Mouse (Mus musculus): ENCODE results near the gene Psg21. TPM values are rescaled to one million over a fixed set of nuclear protein-coding genes. Genes with fewer than 3 reads are reported as not detected.
"Not testable (repeated sequence)": the region's sequence is repeated elsewhere in the genome, so short reads cannot be mapped to it uniquely, and the experiment has no call there.

Gene Psg21
- polyA plus RNA-seq (2015; fragmentation: Nextera tagmentation; extraction: Ambion mirVana): not detected in 2 replicates

DNA sequence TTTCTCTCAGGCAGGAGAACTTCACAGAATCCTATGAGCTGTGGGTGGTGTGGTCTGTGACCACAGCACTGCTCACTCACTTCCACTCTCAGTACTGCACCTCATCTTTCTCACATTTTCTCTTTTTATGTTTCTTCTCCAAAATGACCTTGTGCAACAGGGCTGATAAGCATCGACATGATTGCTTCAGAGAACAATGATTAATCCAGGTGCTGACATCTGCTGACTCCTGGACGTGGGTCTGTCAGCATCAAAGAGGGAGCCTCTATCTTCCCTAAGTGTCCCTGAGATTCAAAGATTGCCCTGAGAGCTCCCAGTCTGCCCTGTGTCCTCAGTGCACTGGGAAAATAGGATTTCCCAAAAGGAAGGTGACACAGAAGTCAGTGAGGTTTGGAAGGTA is at the start of gene Psg21:
Gene Psg21 (minus strand): TSS at position 101 of the 400 bp plus-strand sequence.
- H3K9me3 ChIP-seq; H3K9ac ChIP-seq; H3K36me3 ChIP-seq; H3K4me2 ChIP-seq; ATAC-seq (ENCODE audit: borderline replicate concordance, extremely low read depth, low FRiP score, low TSS enrichment); H3K27me3 ChIP-seq; H3K4me3 ChIP-seq; H3K27ac ChIP-seq; H3K4me1 ChIP-seq: not testable (repeated sequence)
- WGBS: 19% methylated on average over 2 of the region's 2 CpGs

DNA sequence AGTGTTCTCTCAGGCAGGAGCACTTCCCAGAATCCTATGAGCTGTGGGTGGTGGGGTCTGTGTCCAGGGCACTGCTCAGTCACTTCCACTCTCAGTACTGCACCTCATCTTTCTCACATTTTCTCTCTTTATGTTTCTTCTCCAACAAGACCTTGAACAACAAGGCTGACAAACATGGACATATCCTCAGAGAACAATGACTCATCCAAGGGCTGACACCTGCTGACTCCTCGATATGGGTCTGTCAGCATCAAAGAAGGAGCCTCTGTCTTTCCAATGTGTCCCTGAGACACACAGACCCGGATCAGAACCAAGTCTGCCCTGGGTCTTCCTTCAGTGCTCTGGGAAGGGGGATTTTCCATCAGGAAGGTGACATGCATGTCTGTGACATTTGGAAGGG is 29.6 kb upstream of the Psg21 start, which contains the start of gene Psg20:
Gene Psg20 (minus strand): TSS at position 101 of the 400 bp plus-strand sequence.
- H3K9me3 ChIP-seq: no peaks in the 10 kb centered on the region
- no peak within 1 kb of the TSS for H3K4me2 ChIP-seq
- H3K36me3 ChIP-seq: no peaks in the 10 kb centered on the region
- 67% methylated on average over 2 of the region's 2 CpGs for WGBS
- no peak within 1 kb of the TSS for H3K9ac ChIP-seq
- H3K4me1 ChIP-seq: no peaks in the 10 kb centered on the region
- no peak within 1 kb of the TSS for H3K4me3 ChIP-seq
- no peaks in the 10 kb centered on the region for H3K27me3 ChIP-seq
- ATAC-seq (ENCODE audit: borderline replicate concordance, extremely low read depth, low FRiP score, low TSS enrichment): no peak
- H3K27ac ChIP-seq: no peak within 1 kb of the TSS

DNA sequence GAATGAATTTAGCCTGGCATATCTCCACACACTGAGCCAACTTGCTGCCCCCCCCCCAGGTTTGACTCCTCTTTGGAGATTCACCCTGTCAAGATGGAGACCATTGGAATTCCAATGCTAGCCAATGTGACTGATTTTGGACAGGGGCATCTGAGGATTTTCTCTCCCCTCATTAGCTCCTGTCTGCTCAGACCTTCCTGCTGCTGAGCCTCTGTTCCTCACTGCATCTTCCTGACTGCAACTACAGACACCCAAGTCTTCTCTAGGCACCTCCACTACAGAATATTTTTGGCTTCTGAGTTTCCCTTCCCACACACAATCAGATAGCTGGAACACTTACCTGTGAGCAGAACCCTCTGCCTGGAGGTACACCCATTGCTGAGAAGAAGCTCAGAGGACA is 29.1 kb upstream of the Psg21 start:
- Histone ChIP-seq H3K27me3 (no peaks in the 10 kb centered on the region), H3K36me3 (no peaks in the 10 kb centered on the region), H3K27ac (no peak overlapping the region), H3K4me3 (no peak overlapping the region), H3K4me1 (no peaks in the 10 kb centered on the region), H3K9me3 (no peaks in the 10 kb centered on the region), H3K9ac (no peak overlapping the region), H3K4me2 (no peak overlapping the region)
- no peak for ATAC-seq (ENCODE audit: borderline replicate concordance, extremely low read depth, low FRiP score, low TSS enrichment)

DNA sequence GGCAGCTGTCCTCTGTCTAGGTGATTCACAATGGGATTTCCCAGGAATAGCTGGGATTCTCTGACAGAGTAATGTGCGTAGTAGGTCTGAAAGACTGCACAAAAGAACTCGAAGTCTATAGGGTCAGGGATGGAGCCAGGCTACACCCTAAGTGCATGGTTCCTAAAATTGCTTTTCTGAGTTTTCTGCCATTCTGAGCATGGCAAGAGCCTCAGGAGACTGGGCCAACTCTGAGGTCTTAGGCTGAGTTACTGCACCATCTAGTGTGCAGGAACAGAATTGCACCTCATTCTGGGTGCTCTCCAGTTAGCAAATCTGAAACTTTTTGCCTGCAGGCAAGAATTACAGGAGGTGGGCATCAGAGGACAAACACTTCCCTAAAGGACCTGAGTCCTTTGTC is 23.2 kb upstream of the Psg21 start:
- H3K36me3 ChIP-seq: no peaks in the 10 kb centered on the region
- H3K4me3 ChIP-seq: no peak overlapping the region
- no peaks in the 10 kb centered on the region for H3K27me3 ChIP-seq
- no peak for ATAC-seq (ENCODE audit: borderline replicate concordance, extremely low read depth, low FRiP score, low TSS enrichment)
- no peaks in the 10 kb centered on the region for H3K9me3 ChIP-seq
- H3K27ac ChIP-seq: no peak overlapping the region
- H3K4me2 ChIP-seq: no peak overlapping the region
- H3K4me1 ChIP-seq: no peaks in the 10 kb centered on the region
- 34% methylated on average over 2 of the region's 2 CpGs for WGBS
- no peak overlapping the region for H3K9ac ChIP-seq

DNA sequence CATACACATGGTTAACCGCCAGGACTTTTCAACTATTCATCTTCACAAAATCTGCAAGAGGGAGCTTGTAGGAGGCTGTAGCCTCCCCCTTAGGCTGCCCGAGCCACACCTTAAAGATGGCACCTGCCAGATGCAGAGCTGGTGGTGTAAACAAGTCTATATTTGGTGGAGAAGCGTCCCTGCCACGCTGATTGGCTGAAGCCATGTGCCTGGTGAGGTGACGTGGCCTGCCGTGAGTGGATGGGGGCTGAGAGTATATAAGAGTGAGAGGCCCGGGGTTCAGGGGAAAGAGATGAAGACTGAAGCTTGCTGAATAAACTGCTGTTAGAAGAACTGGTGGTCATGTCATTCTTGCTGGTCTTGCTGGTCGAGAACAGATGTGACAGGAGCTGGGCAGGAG is 29.6 kb downstream of the Psg21 start:
- not testable (repeated sequence) for ATAC-seq (ENCODE audit: borderline replicate concordance, extremely low read depth, low FRiP score, low TSS enrichment); H3K36me3 ChIP-seq; H3K4me2 ChIP-seq; H3K27me3 ChIP-seq; H3K4me3 ChIP-seq; H3K27ac ChIP-seq; H3K9ac ChIP-seq; H3K9me3 ChIP-seq; H3K4me1 ChIP-seq
- WGBS: 74% methylated on average over 8 of the region's 8 CpGs

DNA sequence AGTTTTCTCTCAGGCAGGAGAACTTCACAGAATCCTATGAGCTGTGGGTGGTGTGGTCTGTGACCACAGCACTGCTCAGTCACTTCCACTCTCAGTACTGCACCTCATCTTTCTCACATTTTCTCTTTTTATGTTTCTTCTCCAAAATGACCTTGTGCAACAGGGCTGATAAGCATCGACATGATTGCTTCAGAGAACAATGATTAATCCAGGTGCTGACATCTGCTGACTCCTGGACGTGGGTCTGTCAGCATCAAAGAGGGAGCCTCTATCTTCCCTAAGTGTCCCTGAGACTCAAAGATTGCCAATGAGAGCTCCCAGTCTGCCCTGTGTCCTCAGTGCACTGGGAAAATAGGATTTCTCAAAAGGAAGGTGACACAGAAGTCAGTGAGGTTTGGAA is 40.1 kb downstream of the Psg21 start, which contains the start of gene Psg23:
Gene Psg23 (minus strand): TSS at position 101 of the 400 bp plus-strand sequence.
- H3K9ac ChIP-seq; H3K27ac ChIP-seq; H3K4me2 ChIP-seq; H3K27me3 ChIP-seq; ATAC-seq (ENCODE audit: borderline replicate concordance, extremely low read depth, low FRiP score, low TSS enrichment); H3K4me3 ChIP-seq; H3K36me3 ChIP-seq; H3K4me1 ChIP-seq; H3K9me3 ChIP-seq: not testable (repeated sequence)
- whole genome bisulfite sequencing: 14% methylated on average over 2 of the region's 2 CpGs

Other genes starting within 250 kb of the Psg21 start
- not detected in 2 replicates for gene Psg28, start 224.7 kb downstream of the Psg21 start, polyA plus RNA-seq (2015; fragmentation: Nextera tagmentation; extraction: Ambion mirVana)
- gene Psg26, start 172.5 kb downstream of the Psg21 start, polyA plus RNA-seq (2015; fragmentation: Nextera tagmentation; extraction: Ambion mirVana): not detected in 2 replicates
- gene Psg25, start 124.5 kb downstream of the Psg21 start, polyA plus RNA-seq (2015; fragmentation: Nextera tagmentation; extraction: Ambion mirVana): not detected in 2 replicates
- not detected in 2 replicates for gene Psg27, start 89.4 kb downstream of the Psg21 start, polyA plus RNA-seq (2015; fragmentation: Nextera tagmentation; extraction: Ambion mirVana)
- gene Psg23, start 40.2 kb downstream of the Psg21 start, polyA plus RNA-seq (2015; fragmentation: Nextera tagmentation; extraction: Ambion mirVana): not detected in 2 replicates
- not detected in 2 replicates for gene Psg20, start 29.5 kb upstream of the Psg21 start, polyA plus RNA-seq (2015; fragmentation: Nextera tagmentation; extraction: Ambion mirVana)
- not detected in 2 replicates for gene Psg22, start 61.4 kb upstream of the Psg21 start, polyA plus RNA-seq (2015; fragmentation: Nextera tagmentation; extraction: Ambion mirVana)
- not detected in 2 replicates for gene Psg19, start 141.8 kb upstream of the Psg21 start, polyA plus RNA-seq (2015; fragmentation: Nextera tagmentation; extraction: Ambion mirVana)
- gene Psg17, start 164.9 kb upstream of the Psg21 start, polyA plus RNA-seq (2015; fragmentation: Nextera tagmentation; extraction: Ambion mirVana): not detected in 2 replicates
- gene Mill2, start 183.2 kb upstream of the Psg21 start, polyA plus RNA-seq (2015; fragmentation: Nextera tagmentation; extraction: Ambion mirVana): 1.7 and 2.1 TPM in 2 replicates
- gene Pglyrp1, start 214.6 kb upstream of the Psg21 start, polyA plus RNA-seq (2015; fragmentation: Nextera tagmentation; extraction: Ambion mirVana): 6.4 and 6.7 TPM in 2 replicates